ENCODE assay signal across 10 mouse cellular contexts in the genomic region with DNA sequence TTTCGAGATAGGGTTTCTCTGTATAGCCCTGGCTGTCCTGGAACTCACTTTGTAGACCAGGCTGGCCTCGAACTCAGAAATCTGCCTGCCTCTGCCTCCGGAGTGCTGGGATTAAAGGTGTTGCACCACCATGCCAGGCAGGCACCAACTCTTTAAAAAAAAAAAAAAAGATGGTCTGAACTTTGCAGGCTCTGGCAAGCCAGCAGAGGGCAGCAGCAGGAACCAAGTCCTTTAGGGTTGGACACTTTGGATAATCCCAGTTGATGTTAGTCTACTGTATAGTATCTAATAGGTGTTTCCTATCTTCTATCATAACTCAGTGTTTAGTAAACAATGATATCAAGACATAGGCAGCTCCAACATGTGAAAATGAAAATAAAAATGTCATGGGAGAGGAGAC. TPM values are rescaled to one million over a fixed set of nuclear protein-coding genes. Genes with fewer than 3 reads are reported as not detected.
DNase-seq lines count a peak whose midpoint lies in the region; ATAC-seq and TF ChIP-seq lines count a peak whose summit lies in the region.
"Had no signal": no experiment of that assay in that cellular context is flagged by ENCODE, and none has a peak within 500 bp of the region (broad histone marks: within the 10 kb centered on the region; RNA-seq: fewer than 3 reads in every experiment).

No protein-coding gene starts in this region.

- no peak overlapping the region for H3K27ac ChIP-seq in layer of hippocampus, adult 2 months
- no peak overlapping the region for H3K27ac ChIP-seq in MEL (ENCODE audit: control insufficient read depth, low read depth, low read length)
- H3K27ac ChIP-seq in forebrain, embryonic 14.5 days (ENCODE audit: low read depth, low read length): no peak overlapping the region
- H3K27ac ChIP-seq in neural tube, embryonic 15.5 days (replicated peaks): no peak overlapping the region
- H3K27ac ChIP-seq: embryonic facial prominence, embryonic 12.5 days had no signal

- TF ChIP-seq RAD21 in MEL (IDR thresholded peaks at IDR 0.05; ENCODE audit: low read depth, low read length): peak; percentile 30

- H3K4me2 ChIP-seq in forebrain, embryonic 14.5 days (ENCODE audit: low read length): no peak overlapping the region
- no peak overlapping the region for H3K4me2 ChIP-seq in neural tube, embryonic 15.5 days
- H3K4me2 ChIP-seq: embryonic facial prominence, embryonic 12.5 days had no signal

- peak; percentile 72 for TF ChIP-seq CTCF in layer of hippocampus, adult 2 months (conservative IDR thresholded peaks at IDR 0.05)
- TF ChIP-seq CTCF in MEL (IDR thresholded peaks at IDR 0.05 in 2 of 3, conservative IDR thresholded peaks at IDR 0.05 in 1 of 3; ENCODE audit: control insufficient read depth in 1 of 3, insufficient read depth in 1 of 3, low read depth in 2 of 3, low read length in 3 of 3, poor library complexity in 1 of 3, severe bottlenecking in 1 of 3): peak in 2 of 3 experiments; percentile 37 to 47; a peak in 3 of 6 replicates
- peak; percentile 27; the same call in 1 of the 2 replicates for TF ChIP-seq CTCF in brain, embryonic 14.5 days (IDR thresholded peaks at IDR 0.05; ENCODE audit: borderline replicate concordance, extremely low read depth, insufficient read depth, insufficient read length)

- no peaks in the 10 kb centered on the region; a peak in 1 of 4 replicates for H3K27me3 ChIP-seq in MEL (ENCODE audit: control insufficient read depth in 1 of 2, insufficient read depth in 2 of 2, low read length in 2 of 2)
- H3K27me3 ChIP-seq in forebrain, embryonic 14.5 days (replicated peaks; ENCODE audit: control insufficient read depth, insufficient read depth, low read length): no peaks in the 10 kb centered on the region
- H3K27me3 ChIP-seq in neural tube, embryonic 15.5 days (replicated peaks): no peaks in the 10 kb centered on the region
- H3K27me3 ChIP-seq: embryonic facial prominence, embryonic 12.5 days had no signal

- H3K36me3 ChIP-seq in MEL (ENCODE audit: control insufficient read depth in 1 of 2, insufficient read depth in 2 of 2, low read length in 2 of 2): no peaks in the 10 kb centered on the region
- no peaks in the 10 kb centered on the region for H3K36me3 ChIP-seq in forebrain, embryonic 14.5 days (ENCODE audit: control insufficient read depth, insufficient read depth, low read length)
- no peaks in the 10 kb centered on the region for H3K36me3 ChIP-seq in neural tube, embryonic 15.5 days
- H3K36me3 ChIP-seq: embryonic facial prominence, embryonic 12.5 days had no signal

- H3K9ac ChIP-seq in MEL (ENCODE audit: control insufficient read depth, low read depth, low read length, poor library complexity, severe bottlenecking): no peak overlapping the region
- no peak overlapping the region for H3K9ac ChIP-seq in forebrain, embryonic 14.5 days (ENCODE audit: low read length)
- no peak overlapping the region for H3K9ac ChIP-seq in neural tube, embryonic 15.5 days (replicated peaks)
- H3K9ac ChIP-seq: embryonic facial prominence, embryonic 12.5 days had no signal

- peak; percentile 93 for ATAC-seq in megakaryocyte progenitor cell, adult 5-6 weeks (replicated peaks; ENCODE audit: poor library complexity)
- no peak for ATAC-seq in forebrain, embryonic 14.5 days
- no peak for ATAC-seq in neural tube, embryonic 15.5 days (ENCODE audit: low FRiP score)

- no peak for TF ChIP-seq POLR2A in MEL (IDR thresholded peaks at IDR 0.05; ENCODE audit: control insufficient read depth in 1 of 2, insufficient read depth in 1 of 2, low read depth in 1 of 2, low read length in 2 of 2, poor library complexity in 1 of 2)
- TF ChIP-seq POLR2A in brain, embryonic 14.5 days (IDR thresholded peaks at IDR 0.05; ENCODE audit: borderline replicate concordance, extremely low read depth, insufficient read depth, insufficient read length, poor library complexity, severe bottlenecking): no peak

- no peaks in the 10 kb centered on the region for H3K79me2 ChIP-seq in MEL (ENCODE audit: control insufficient read depth, insufficient read depth, low read length, poor library complexity)

- no peaks in the 10 kb centered on the region for H3K9me3 ChIP-seq in MEL (replicated peaks; ENCODE audit: insufficient read depth, low read length)
- no peaks in the 10 kb centered on the region for H3K9me3 ChIP-seq in forebrain, embryonic 14.5 days (replicated peaks; ENCODE audit: control insufficient read depth, low read length)
- no peaks in the 10 kb centered on the region for H3K9me3 ChIP-seq in neural tube, embryonic 15.5 days (replicated peaks)
- H3K9me3 ChIP-seq: embryonic facial prominence, embryonic 12.5 days had no signal

- peak in 1 of 2 experiments; percentile 23 for DNase-seq in layer of hippocampus, adult 2 months (ENCODE audit: low spot score in 2 of 2)
- no peak for DNase-seq in layer of hippocampus, adult 9-10 months (ENCODE audit: low spot score)
- peak; percentile 9 for DNase-seq in MEL (ENCODE audit: low read depth, low spot score)
- peak; percentile 0 for DNase-seq in brain, embryonic 14.5 days (ENCODE audit: low read depth)
- DNase-seq in heart, postnatal 4 days: peak; percentile 61
- no peak for DNase-seq in forebrain, embryonic 14.5 days (ENCODE audit: low spot score)

- no peak overlapping the region for H3K4me3 ChIP-seq in layer of hippocampus, adult 2 months
- no peak overlapping the region for H3K4me3 ChIP-seq in MEL (ENCODE audit: control insufficient read depth in 1 of 2, insufficient read depth in 1 of 2, low read depth in 2 of 2, low read length in 2 of 2)
- no peak overlapping the region for H3K4me3 ChIP-seq in forebrain, embryonic 14.5 days (ENCODE audit: low read depth, low read length)
- H3K4me3 ChIP-seq in neural tube, embryonic 15.5 days (replicated peaks): no peak overlapping the region
- H3K4me3 ChIP-seq: embryonic facial prominence, embryonic 12.5 days had no signal

- WGBS in forebrain, embryonic 14.5 days: 78% methylated on average over 2 of the region's 3 CpGs
- 72% methylated on average over 3 of the region's 3 CpGs for WGBS in neural tube, embryonic 15.5 days

- H3K4me1 ChIP-seq in MEL (ENCODE audit: control insufficient read depth in 1 of 2, insufficient read depth in 2 of 2, low read length in 2 of 2): no peaks in the 10 kb centered on the region
- no peaks in the 10 kb centered on the region for H3K4me1 ChIP-seq in forebrain, embryonic 14.5 days (ENCODE audit: control insufficient read depth, insufficient read depth, low read length)
- H3K4me1 ChIP-seq in neural tube, embryonic 15.5 days: no peaks in the 10 kb centered on the region
- H3K4me1 ChIP-seq: embryonic facial prominence, embryonic 12.5 days had no signal

- no peak for TF ChIP-seq EP300 in MEL (IDR thresholded peaks at IDR 0.05; ENCODE audit: low read depth in 1 of 2, low read length in 2 of 2)

TF ChIP-seq in MEL, 35 proteins besides CTCF, POLR2A, EP300 and RAD21 (continues in another document):
- TF ChIP-seq ZNF384 (IDR thresholded peaks at IDR 0.05; ENCODE audit: low read depth, low read length) (peak; percentile 87), ZC3H11A (IDR thresholded peaks at IDR 0.05; ENCODE audit: low read depth, low read length) (0 out of 2 replicates have a peak, but pooled peaks have one; percentile 8), POLR2AphosphoS2 (IDR thresholded peaks at IDR 0.05; ENCODE audit: low read length) (no peak)

RNA-seq across cellular contexts. Expression of a gene that starts 26.7 kb away (rescaled TPM):
- total RNA-seq in layer of hippocampus, adult 2 months (2021): not detected
- total RNA-seq in MEL (2012; rRNA removed): not detected in 2 replicates
- polyA plus RNA-seq in MEL (2012; ENCODE audit: insufficient read depth in 1 of 2, insufficient read length in 2 of 2, low read depth in 1 of 2, low replicate concordance in 2 of 2, missing spikeins in 1 of 2): not detected
- not detected in 2 replicates for polyA plus RNA-seq in brain, embryonic 14.5 days (2012; rRNA removed)
- total RNA-seq in heart, postnatal 4 days (2021): not detected
- total RNA-seq in megakaryocyte progenitor cell, adult 5-6 weeks (2015): not detected in 2 replicates
- not detected in 2 replicates for total RNA-seq in megakaryocyte progenitor cell, adult 5-6 weeks (2017)
- polyA plus RNA-seq in forebrain, embryonic 14.5 days (2014; fragmentation: Nextera tagmentation; extraction: Ambion mirVana): not detected in 2 replicates
- polyA plus RNA-seq in neural tube, embryonic 15.5 days (2015; fragmentation: Nextera tagmentation; extraction: Ambion mirVana): 0.14 TPM in 1 of 2 replicates, not detected in the other
- total RNA-seq: left cerebral cortex, postnatal 14 days had no signal
- polyA plus RNA-seq: embryonic facial prominence, embryonic 12.5 days had no signal

RNA-seq across cellular contexts. Expression of a gene that starts 43.1 kb away (rescaled TPM):
- total RNA-seq in layer of hippocampus, adult 2 months (2021): 1 to 10 TPM; 3.1 to 4.1 TPM
- 2.5 and 3.2 TPM in 2 replicates for total RNA-seq in MEL (2012; rRNA removed)
- polyA plus RNA-seq in MEL (2012; ENCODE audit: insufficient read depth in 1 of 2, insufficient read length in 2 of 2, low read depth in 1 of 2, low replicate concordance in 2 of 2, missing spikeins in 1 of 2): 1 to 10 TPM in 1 of 2 experiments, not detected in 1; 8.2 TPM
- polyA plus RNA-seq in brain, embryonic 14.5 days (2012; rRNA removed): 2.4 and 3.9 TPM in 2 replicates
- total RNA-seq in heart, postnatal 4 days (2021): 1 to 10 TPM; 3.1 to 3.5 TPM
- 5.2 and 5.9 TPM in 2 replicates for total RNA-seq in megakaryocyte progenitor cell, adult 5-6 weeks (2015)
- 1.1 and 3.0 TPM in 2 replicates for total RNA-seq in megakaryocyte progenitor cell, adult 5-6 weeks (2017)
- polyA plus RNA-seq in forebrain, embryonic 14.5 days (2014; fragmentation: Nextera tagmentation; extraction: Ambion mirVana): 1.2 TPM in 2 replicates
- polyA plus RNA-seq in neural tube, embryonic 15.5 days (2015; fragmentation: Nextera tagmentation; extraction: Ambion mirVana): 1.0 and 1.1 TPM in 2 replicates

RNA-seq across cellular contexts. Expression of a gene that starts 44.4 kb away (rescaled TPM):
- total RNA-seq in layer of hippocampus, adult 2 months (2021): not detected
- not detected in 2 replicates for total RNA-seq in MEL (2012; rRNA removed)
- not detected for polyA plus RNA-seq in MEL (2012; ENCODE audit: insufficient read depth in 1 of 2, insufficient read length in 2 of 2, low read depth in 1 of 2, low replicate concordance in 2 of 2, missing spikeins in 1 of 2)
- not detected in 2 replicates for polyA plus RNA-seq in brain, embryonic 14.5 days (2012; rRNA removed)
- total RNA-seq in heart, postnatal 4 days (2021): not detected
- total RNA-seq in megakaryocyte progenitor cell, adult 5-6 weeks (2015): not detected in 2 replicates
- not detected in 2 replicates for total RNA-seq in megakaryocyte progenitor cell, adult 5-6 weeks (2017)
- polyA plus RNA-seq in forebrain, embryonic 14.5 days (2014; fragmentation: Nextera tagmentation; extraction: Ambion mirVana): not detected in 2 replicates
- not detected in 2 replicates for polyA plus RNA-seq in neural tube, embryonic 15.5 days (2015; fragmentation: Nextera tagmentation; extraction: Ambion mirVana)
- total RNA-seq: left cerebral cortex, postnatal 14 days had no signal
- polyA plus RNA-seq: embryonic facial prominence, embryonic 12.5 days had no signal

RNA-seq across cellular contexts. Expression of a gene that starts 52.1 kb away (rescaled TPM):
- total RNA-seq in layer of hippocampus, adult 2 months (2021): not detected
- not detected in 2 replicates for total RNA-seq in MEL (2012; rRNA removed)
- not detected for polyA plus RNA-seq in MEL (2012; ENCODE audit: insufficient read depth in 1 of 2, insufficient read length in 2 of 2, low read depth in 1 of 2, low replicate concordance in 2 of 2, missing spikeins in 1 of 2)
- not detected in 2 replicates for polyA plus RNA-seq in brain, embryonic 14.5 days (2012; rRNA removed)
- total RNA-seq in heart, postnatal 4 days (2021): not detected
- not detected in 2 replicates for total RNA-seq in megakaryocyte progenitor cell, adult 5-6 weeks (2015)
- not detected in 2 replicates for total RNA-seq in megakaryocyte progenitor cell, adult 5-6 weeks (2017)
- not detected in 2 replicates for polyA plus RNA-seq in forebrain, embryonic 14.5 days (2014; fragmentation: Nextera tagmentation; extraction: Ambion mirVana)
- polyA plus RNA-seq in neural tube, embryonic 15.5 days (2015; fragmentation: Nextera tagmentation; extraction: Ambion mirVana): not detected in 2 replicates
- total RNA-seq: left cerebral cortex, postnatal 14 days had no signal
- polyA plus RNA-seq: embryonic facial prominence, embryonic 12.5 days had no signal

Comparison
In these comparisons a context has a peak if more than half of its experiments do, and no peak if none do; other contexts are left out.
1. DNase-seq: peak in MEL (single experiment), brain, embryonic 14.5 days (single experiment) and heart, postnatal 4 days (single experiment); none in layer of hippocampus, adult 9-10 months (single experiment) and forebrain, embryonic 14.5 days (single experiment).
2. Peak in every context shown above with its lines, with median percentiles within 50 percentile points of each other: CTCF ChIP-seq.